Mouse (Mus musculus): ENCODE measurements around the gene Rtn1. TPM values are rescaled to one million over a fixed set of nuclear protein-coding genes. Genes with fewer than 3 reads are reported as not detected.

The Rtn1 gene
- polyA plus RNA-seq, 1 experiment from 2014 or later, result 69.3 TPM

DNA sequence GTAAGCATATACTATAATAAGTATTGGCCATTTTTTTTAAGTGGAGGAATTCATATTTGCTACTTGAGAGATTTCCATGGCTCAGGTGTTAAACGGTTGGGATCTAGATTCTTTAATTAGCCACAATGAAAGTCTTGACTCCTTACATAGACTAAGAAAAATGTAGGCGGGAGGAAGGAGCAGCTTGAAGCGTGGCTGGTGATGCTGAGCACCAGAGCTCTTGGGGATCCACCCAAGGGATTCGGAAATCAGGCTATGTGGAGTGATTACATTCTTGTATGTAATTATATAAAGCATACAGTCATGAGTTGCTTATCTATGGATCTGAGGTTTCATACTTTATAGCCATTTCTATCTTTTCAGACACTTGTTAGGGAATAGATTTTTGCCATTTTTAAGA is 229.3 kb downstream of the Rtn1 start:
- H3K9me3 ChIP-seq (ENCODE audit: control insufficient read depth, low read length), result no peaks in the 10 kb centered on the region
- no peak for ATAC-seq
- WGBS, result 79% methylated on average over 4 of the region's 4 CpGs
- H3K4me1 ChIP-seq (ENCODE audit: control insufficient read depth, insufficient read depth, low read length), result no peaks in the 10 kb centered on the region
- H3K4me2 ChIP-seq (ENCODE audit: low read depth, low read length), result no peak overlapping the region
- no peaks in the 10 kb centered on the region for H3K36me3 ChIP-seq (ENCODE audit: control insufficient read depth, insufficient read depth, low read length)
- H3K4me3 ChIP-seq (ENCODE audit: low read length), result no peak overlapping the region
- no peak overlapping the region for H3K27ac ChIP-seq (ENCODE audit: low read length)
- H3K9ac ChIP-seq (ENCODE audit: low read depth, low read length), result no peak overlapping the region
- H3K27me3 ChIP-seq (replicated peaks; ENCODE audit: control insufficient read depth, insufficient read depth, low read length), result no peaks in the 10 kb centered on the region

DNA sequence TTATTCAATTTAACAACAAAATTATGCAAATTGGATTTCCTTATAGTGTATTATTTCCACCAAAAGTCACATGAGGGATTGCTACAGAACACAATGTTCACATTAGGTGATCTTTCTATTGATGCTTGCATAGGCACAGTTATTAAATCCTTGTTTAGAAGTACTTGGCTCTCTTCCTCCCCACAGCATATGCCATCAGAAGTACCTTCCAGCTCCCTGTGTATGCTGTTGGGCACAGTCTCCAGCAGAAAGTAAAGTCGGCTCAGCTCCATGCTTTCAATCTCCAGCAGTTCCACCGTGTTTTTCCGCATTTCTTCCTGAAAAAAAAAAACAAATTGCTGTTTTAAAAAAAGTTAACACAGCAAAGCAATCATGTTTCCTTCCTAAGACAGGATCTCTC is 230.5 kb downstream of the Rtn1 start:
- ATAC-seq, result no peak
- H3K27ac ChIP-seq (ENCODE audit: low read length), result no peak overlapping the region
- H3K36me3 ChIP-seq (ENCODE audit: control insufficient read depth, insufficient read depth, low read length), result no peaks in the 10 kb centered on the region
- H3K4me3 ChIP-seq (ENCODE audit: low read length), result no peak overlapping the region
- no peaks in the 10 kb centered on the region for H3K4me1 ChIP-seq (ENCODE audit: control insufficient read depth, insufficient read depth, low read length)
- H3K4me2 ChIP-seq (ENCODE audit: low read depth, low read length), result no peak overlapping the region
- H3K9ac ChIP-seq (ENCODE audit: low read depth, low read length), result no peak overlapping the region
- no peaks in the 10 kb centered on the region for H3K9me3 ChIP-seq (ENCODE audit: control insufficient read depth, low read length)
- H3K27me3 ChIP-seq (replicated peaks; ENCODE audit: control insufficient read depth, insufficient read depth, low read length), result no peaks in the 10 kb centered on the region
- 84% methylated on average over 3 of the region's 3 CpGs for WGBS

Other genes starting within 250 kb of the Rtn1 start
- not detected in 2 replicates for gene Ccdc175, start 224.0 kb downstream of the Rtn1 start, polyA plus RNA-seq (2015; fragmentation: Nextera tagmentation; extraction: Ambion mirVana)
- gene Lrrc9, start 32.8 kb upstream of the Rtn1 start, polyA plus RNA-seq (2015; fragmentation: Nextera tagmentation; extraction: Ambion mirVana), result 0.13 TPM in 2 replicates
- gene Pcnx4, start 127.3 kb upstream of the Rtn1 start, polyA plus RNA-seq (2015; fragmentation: Nextera tagmentation; extraction: Ambion mirVana), result 6.7 and 6.8 TPM in 2 replicates
- gene Gm4756, start 240.6 kb upstream of the Rtn1 start, polyA plus RNA-seq (2015; fragmentation: Nextera tagmentation; extraction: Ambion mirVana), result not detected in 2 replicates

Measured in intestine, embryonic 16.5 days (tissue).